Mouse (Mus musculus): ENCODE data around the gene Gm17093.
"Not testable (repeated sequence)": the region's sequence is repeated elsewhere in the genome, so short reads cannot be mapped to it uniquely, and the experiment has no call there.

Gm17093 gene
- long read RNA-seq, experiment 1, result 0 reads
- long read RNA-seq, experiment 2, result 0 reads

DNA sequence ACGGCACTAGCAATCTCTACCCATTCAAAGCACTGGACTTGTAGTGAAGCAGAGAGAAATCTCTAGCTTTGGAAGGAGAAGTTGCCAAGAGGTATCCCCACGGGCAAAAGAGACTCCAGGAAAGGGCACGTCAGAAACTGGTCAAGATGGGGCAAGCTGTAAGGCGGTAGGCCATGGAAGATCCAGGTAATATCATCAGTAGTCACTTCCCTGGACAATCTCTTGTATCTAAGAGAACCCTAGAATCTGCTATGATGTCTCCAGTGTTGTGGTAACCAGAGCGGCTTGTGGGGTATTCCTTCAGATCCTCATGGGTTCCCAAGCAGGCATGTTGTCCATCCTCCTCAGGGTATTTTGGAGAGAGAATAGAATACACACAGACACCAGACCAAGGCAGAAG, at the start of gene Gm17093:
Gm17093 (plus strand) TSS at position 301 of the 400 bp plus-strand sequence.
- intact Hi-C loops (cut with DNase I), result not testable (repeated sequence)

DNA sequence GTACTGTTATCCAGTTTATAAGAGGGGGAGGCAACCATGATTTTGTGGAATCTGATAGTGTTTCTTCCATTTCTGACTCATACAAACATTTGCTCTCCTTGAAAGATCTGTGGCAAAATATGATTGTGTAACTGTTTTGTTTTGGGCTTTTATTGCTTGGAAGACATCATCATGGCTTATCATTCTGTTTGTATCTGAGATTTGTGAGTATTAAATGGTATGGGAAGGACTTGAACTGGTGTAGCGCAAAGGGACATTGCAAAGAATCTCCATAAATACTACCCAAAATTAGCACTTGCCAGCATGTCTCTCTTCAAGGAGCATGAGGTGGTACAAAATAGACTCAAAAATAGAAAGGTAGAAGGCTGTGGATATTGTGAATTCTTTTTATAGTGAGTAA, 25.9 kb upstream of the Gm17093 start, which contains the start of gene BC061237:
BC061237 (plus strand) TSS at position 301 of the 400 bp plus-strand sequence.
- intact Hi-C loops (cut with DNase I), result not testable (repeated sequence)

DNA sequence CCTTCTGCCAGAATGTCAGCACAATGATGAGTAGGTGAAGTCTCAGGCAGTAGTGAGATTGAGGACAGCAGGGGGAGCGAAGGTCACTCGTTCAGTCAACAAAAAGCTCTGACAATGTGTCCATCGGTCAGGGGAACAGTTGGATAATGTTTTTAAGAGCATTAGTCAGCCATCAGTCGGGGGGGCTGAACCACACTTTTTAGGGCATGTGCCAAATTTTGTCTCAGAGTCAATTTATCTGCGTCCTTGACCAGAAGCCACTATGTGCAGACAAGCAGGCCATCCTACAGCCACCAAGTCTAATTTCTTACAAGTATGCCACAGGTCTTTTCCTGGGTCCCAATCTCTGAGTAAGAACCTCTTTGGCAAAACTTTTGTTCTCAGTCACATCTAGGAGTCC, 29.9 kb downstream of the Gm17093 start:
- intact Hi-C loops (cut with DNase I), result not testable (repeated sequence)

Data from adrenal gland (tissue).